Mouse (Mus musculus) MEL (cell line): ENCODE results near the gene Arhgap18.

ENCODE experiments used
- CTCF ChIP-seq, 3 experiments: IDR thresholded peaks in 2 of 3; conservative IDR thresholded peaks in 1 of 3; 2 replicates each; pipeline ENCODE4 v1.5.1; 2011 to 2012; ENCODE audit warnings: low read length in 3 of 3, low read depth in 2 of 3, mild to moderate bottlenecking in 2 of 3, improper control_type of control experiment in 1 of 3, inconsistent platforms in 1 of 3, mixed read lengths in 1 of 3, moderate library complexity in 1 of 3; ENCODE audit not compliant: control insufficient read depth in 1 of 3, insufficient read depth in 1 of 3, poor library complexity in 1 of 3, severe bottlenecking in 1 of 3
- ELF1 ChIP-seq: IDR thresholded peaks from 2 replicates; pipeline ENCODE4 v1.6.1; 2014; ENCODE audit warnings: low read depth, mild to moderate bottlenecking, inconsistent platforms, low read length, improper control_type of control experiment, moderate library complexity
- GATA1 ChIP-seq: IDR thresholded peaks from 2 replicates; pipeline ENCODE4 v1.6.1; 2011; ENCODE audit warnings: low read depth, low read length, improper control_type of control experiment
- MAX ChIP-seq: IDR thresholded peaks from 2 replicates; pipeline ENCODE4 v1.6.1; 2011; ENCODE audit warnings: low read length, improper control_type of control experiment
- MXI1 ChIP-seq: IDR thresholded peaks from 2 replicates; pipeline ENCODE4 v1.6.1; 2011; ENCODE audit warnings: mild to moderate bottlenecking, low read depth, low read length, improper control_type of control experiment
- POLR2A ChIP-seq, 2 experiments: IDR thresholded peaks; 2 replicates each; pipeline ENCODE4 v1.6.1; 2011 to 2012; ENCODE audit warnings: low read length in 2 of 2, mild to moderate bottlenecking in 2 of 2, control low read depth in 1 of 2, improper control_type of control experiment in 1 of 2, low read depth in 1 of 2, moderate library complexity in 1 of 2; ENCODE audit not compliant: control insufficient read depth in 1 of 2, insufficient read depth in 1 of 2, poor library complexity in 1 of 2
- POLR2AphosphoS2 ChIP-seq: IDR thresholded peaks from 2 replicates; pipeline ENCODE4 v1.6.1; 2011; ENCODE audit warnings: low read length, improper control_type of control experiment
- POLR2AphosphoS5 ChIP-seq: IDR thresholded peaks from 2 replicates; pipeline ENCODE4 v1.6.1; 2012; ENCODE audit warnings: low read depth, borderline replicate concordance, mild to moderate bottlenecking, inconsistent platforms, low read length, moderate library complexity, mixed read lengths
- RAD21 ChIP-seq: IDR thresholded peaks from 2 replicates; pipeline ENCODE4 v1.6.1; 2011; ENCODE audit warnings: mild to moderate bottlenecking, low read depth, low read length, improper control_type of control experiment
- SMC3 ChIP-seq: IDR thresholded peaks from 2 replicates; pipeline ENCODE4 v1.6.1; 2011; ENCODE audit warnings: low read depth, low read length, improper control_type of control experiment
- TCF12 ChIP-seq: IDR thresholded peaks from 2 replicates; pipeline ENCODE4 v1.6.1; 2014; ENCODE audit warnings: low read depth, mild to moderate bottlenecking, inconsistent platforms, low read length, improper control_type of control experiment, moderate library complexity
- USF1 ChIP-seq: IDR thresholded peaks from 2 replicates; pipeline ENCODE4 v1.6.1; 2014; ENCODE audit warnings: low read depth, mild to moderate bottlenecking, inconsistent platforms, low read length, improper control_type of control experiment, moderate library complexity
- ZC3H11A ChIP-seq: IDR thresholded peaks from 2 replicates; pipeline ENCODE4 v1.6.1; 2012; ENCODE audit warnings: low read depth, mild to moderate bottlenecking, inconsistent platforms, low read length, improper control_type of control experiment
- ZKSCAN1 ChIP-seq: IDR thresholded peaks from 2 replicates; pipeline ENCODE4 v1.6.1; 2012; ENCODE audit warnings: low read depth, mild to moderate bottlenecking, inconsistent platforms, low read length, improper control_type of control experiment, moderate library complexity

GRCm38 (mm10) chr10:26889226-26889625 is 136.0 kb downstream of the Arhgap18 start:
- TF ChIP-seq ELF1: no peak
- no peak for TF ChIP-seq USF1
- TF ChIP-seq CTCF (IDR thresholded peaks at IDR 0.05 in 2 of 3, conservative IDR thresholded peaks at IDR 0.05 in 1 of 3; ENCODE audit: control insufficient read depth in 1 of 3, insufficient read depth in 1 of 3, low read depth in 2 of 3, low read length in 3 of 3, poor library complexity in 1 of 3, severe bottlenecking in 1 of 3): no peak
- TF ChIP-seq MAX: no peak
- TF ChIP-seq TCF12: no peak
- TF ChIP-seq GATA1: no peak
- TF ChIP-seq POLR2AphosphoS2: no peak
- TF ChIP-seq POLR2AphosphoS5: no peak
- TF ChIP-seq ZKSCAN1: no peak
- no peak for TF ChIP-seq POLR2A (IDR thresholded peaks at IDR 0.05; ENCODE audit: control insufficient read depth in 1 of 2, insufficient read depth in 1 of 2, low read depth in 1 of 2, low read length in 2 of 2, poor library complexity in 1 of 2)
- no peak for TF ChIP-seq ZC3H11A
- TF ChIP-seq RAD21: no peak
- TF ChIP-seq MXI1: no peak
- no peak for TF ChIP-seq SMC3
